Mouse (Mus musculus) myocyte (in vitro differentiated cells): ENCODE results near the gene Irf2bp2. TPM values are rescaled to one million over a fixed set of nuclear protein-coding genes. Genes with fewer than 3 reads are reported as not detected.

Source experiments
- H3K27me3 ChIP-seq: one replicate; pipeline ENCODE4 v1.6.1; 2011; ENCODE audit not compliant: control insufficient read depth, insufficient read depth, insufficient read length
- H3K36me3 ChIP-seq: one replicate; pipeline ENCODE4 v1.6.1; 2011; ENCODE audit not compliant: control insufficient read depth, insufficient read depth
- H3K4me2 ChIP-seq: one replicate; pipeline ENCODE4 v1.6.1; 2011; ENCODE audit warnings: low read depth, control low read depth
- H3K4me3 ChIP-seq: one replicate; pipeline ENCODE4 v1.5.1; 2011; ENCODE audit warnings: mild to moderate bottlenecking, control low read depth, moderate library complexity
- H3K79me2 ChIP-seq: one replicate; pipeline ENCODE4 v1.6.1; 2011; ENCODE audit not compliant: control insufficient read depth, insufficient read depth
- H3ac ChIP-seq: one replicate; pipeline ENCODE4 v1.6.1; 2011; ENCODE audit not compliant: control insufficient read depth, insufficient read length
- CEBPB ChIP-seq: IDR thresholded peaks from 2 replicates; pipeline ENCODE4 v1.6.1; 2011; ENCODE audit warnings: mild to moderate bottlenecking, moderate library complexity; ENCODE audit not compliant: poor library complexity, insufficient read depth, severe bottlenecking
- E2F4 ChIP-seq: IDR thresholded peaks from one replicate; pipeline ENCODE4 v1.6.1; 2011; ENCODE audit warnings: mild to moderate bottlenecking, control low read depth, moderate library complexity; ENCODE audit not compliant: insufficient read depth
- MAX ChIP-seq: IDR thresholded peaks from one replicate; pipeline ENCODE4 v1.6.1; 2011; ENCODE audit warnings: low read depth, mild to moderate bottlenecking, control low read depth
- MYOD1 ChIP-seq, 3 experiments: IDR thresholded peaks; one replicate each; pipeline ENCODE4 v1.6.1; 2011; ENCODE audit warnings: control low read depth in 2 of 3, low read depth in 2 of 3, mild to moderate bottlenecking in 2 of 3, moderate library complexity in 1 of 3; ENCODE audit not compliant: insufficient read length in 2 of 3, control insufficient read depth in 1 of 3
- MYOG ChIP-seq, 3 experiments: IDR thresholded peaks; one replicate each; pipeline ENCODE4 v1.6.1; 2011; ENCODE audit warnings: control low read depth in 2 of 3, low read depth in 2 of 3, mild to moderate bottlenecking in 2 of 3; ENCODE audit not compliant: insufficient read length in 2 of 3, control insufficient read depth in 1 of 3, insufficient read depth in 1 of 3
- POLR2A ChIP-seq: IDR thresholded peaks from one replicate; pipeline ENCODE4 v1.6.1; 2011; ENCODE audit warnings: low read depth, mild to moderate bottlenecking, control low read depth, moderate library complexity; ENCODE audit not compliant: insufficient read length
- POLR2AphosphoS2 ChIP-seq: IDR thresholded peaks from one replicate; pipeline ENCODE4 v1.6.1; 2011; ENCODE audit warnings: low read depth, control low read depth; ENCODE audit not compliant: insufficient read length
- REST ChIP-seq: IDR thresholded peaks from one replicate; pipeline ENCODE4 v1.6.1; 2011; ENCODE audit warnings: mild to moderate bottlenecking, control low read depth, moderate library complexity; ENCODE audit not compliant: insufficient read depth, insufficient read length
- SRF ChIP-seq: IDR thresholded peaks from one replicate; pipeline ENCODE4 v1.6.1; 2011; ENCODE audit warnings: low read depth; ENCODE audit not compliant: control insufficient read depth, insufficient read length
- TCF12 ChIP-seq: IDR thresholded peaks from one replicate; pipeline ENCODE4 v1.6.1; 2011; ENCODE audit warnings: mild to moderate bottlenecking, control low read depth; ENCODE audit not compliant: poor library complexity, insufficient read depth, severe bottlenecking
- TCF3 ChIP-seq: IDR thresholded peaks from one replicate; pipeline ENCODE4 v1.6.1; 2011; ENCODE audit warnings: low read depth, control low read depth; ENCODE audit not compliant: insufficient read length
- USF1 ChIP-seq: IDR thresholded peaks from one replicate; pipeline ENCODE4 v1.6.1; 2011; ENCODE audit warnings: low read depth, mild to moderate bottlenecking, control low read depth, moderate library complexity
- polyA plus RNA-seq: library from polyadenylated mRNA; unstranded; fragments of >200 nt; fragmentation: generic; extraction: Trizol; gene quantifications from one replicate; pipeline ENCODE4 v1.2.1, GENCODE M21; 2012; ENCODE audit warnings: missing spikeins

The Irf2bp2 gene
- polyA plus RNA-seq, 1 experiment = 16.8 TPM

DNA sequence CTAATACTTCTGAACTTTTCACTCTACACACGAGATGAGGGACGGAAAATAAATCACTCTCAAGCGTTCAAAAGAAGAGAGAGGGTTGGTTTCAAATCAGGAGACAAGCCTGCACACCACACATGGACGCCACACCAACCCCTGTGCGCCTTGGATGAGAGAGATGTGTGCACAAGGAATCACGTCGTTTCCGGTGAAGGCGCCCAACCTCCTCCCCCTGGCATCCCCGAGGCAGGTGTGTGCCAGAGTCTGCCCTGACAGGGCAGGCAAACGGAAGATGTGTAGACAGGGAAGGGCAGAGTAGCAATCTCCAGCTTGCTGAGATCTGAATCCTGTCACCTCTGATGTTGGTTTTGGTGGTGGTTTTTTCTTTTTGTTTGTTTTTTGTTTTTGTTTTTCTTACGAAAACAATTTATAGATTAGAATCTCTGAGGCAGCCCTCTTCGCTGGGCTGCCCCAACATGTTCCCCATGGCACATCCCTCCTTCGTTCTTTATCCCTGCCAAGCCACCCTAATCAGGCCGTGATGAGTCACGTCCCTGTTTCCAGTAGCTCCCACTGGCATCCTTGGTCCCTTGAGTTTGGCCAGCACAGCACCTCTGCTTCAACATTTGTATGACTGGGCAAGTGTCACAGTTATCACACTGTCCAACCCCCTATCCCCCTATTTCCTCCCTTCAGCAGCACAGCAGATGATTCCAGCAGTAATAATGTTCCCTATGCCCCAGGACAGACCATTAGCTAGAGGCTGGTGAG, 18.7 kb downstream of the Irf2bp2 start:
- TF ChIP-seq MYOD1 (IDR thresholded peaks at IDR 0.05; ENCODE audit: control insufficient read depth in 1 of 3, insufficient read length in 2 of 3, low read depth in 2 of 3) = no peak
- TF ChIP-seq CEBPB = no peak
- TF ChIP-seq USF1 = no peak
- no peak for TF ChIP-seq TCF12
- H3K36me3 ChIP-seq = no peaks in the 10 kb centered on the region
- H3K27me3 ChIP-seq = no peaks in the 10 kb centered on the region
- no peaks in the 10 kb centered on the region for H3K79me2 ChIP-seq
- H3K4me3 ChIP-seq = no peak overlapping the region
- peak overlapping the region; percentile 15 for H3K4me2 ChIP-seq
- no peak overlapping the region for H3ac ChIP-seq

DNA sequence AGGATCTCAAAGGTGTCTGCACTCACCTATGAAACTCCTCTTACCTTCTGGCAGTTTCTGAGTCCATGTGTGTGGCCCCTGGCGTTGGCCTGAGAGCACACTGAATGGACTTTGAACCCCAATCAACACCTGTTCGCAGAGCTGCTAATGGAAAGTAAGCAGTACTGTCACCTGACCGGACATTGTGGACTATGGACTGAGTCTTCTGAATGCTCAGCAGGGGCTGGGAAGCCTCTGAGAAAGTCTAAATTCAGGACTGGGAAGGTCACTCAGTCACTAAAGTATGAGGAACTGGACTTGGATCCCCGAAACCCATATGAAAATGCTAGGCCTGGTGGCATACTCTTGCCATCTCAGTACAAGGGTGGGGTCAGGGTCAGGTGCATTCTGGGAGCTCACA, 19.9 kb downstream of the Irf2bp2 start:
- Histone ChIP-seq H3K4me2 (no peak overlapping the region), H3K79me2 (no peaks in the 10 kb centered on the region), H3ac (no peak overlapping the region), H3K4me3 (no peak overlapping the region), H3K27me3 (no peaks in the 10 kb centered on the region), H3K36me3 (no peaks in the 10 kb centered on the region)
- TF ChIP-seq MYOD1 (IDR thresholded peaks at IDR 0.05; ENCODE audit: control insufficient read depth in 1 of 3, insufficient read length in 2 of 3, low read depth in 2 of 3) (no peak), POLR2A (no peak), TCF3 (no peak), SRF (no peak), REST (no peak)

DNA sequence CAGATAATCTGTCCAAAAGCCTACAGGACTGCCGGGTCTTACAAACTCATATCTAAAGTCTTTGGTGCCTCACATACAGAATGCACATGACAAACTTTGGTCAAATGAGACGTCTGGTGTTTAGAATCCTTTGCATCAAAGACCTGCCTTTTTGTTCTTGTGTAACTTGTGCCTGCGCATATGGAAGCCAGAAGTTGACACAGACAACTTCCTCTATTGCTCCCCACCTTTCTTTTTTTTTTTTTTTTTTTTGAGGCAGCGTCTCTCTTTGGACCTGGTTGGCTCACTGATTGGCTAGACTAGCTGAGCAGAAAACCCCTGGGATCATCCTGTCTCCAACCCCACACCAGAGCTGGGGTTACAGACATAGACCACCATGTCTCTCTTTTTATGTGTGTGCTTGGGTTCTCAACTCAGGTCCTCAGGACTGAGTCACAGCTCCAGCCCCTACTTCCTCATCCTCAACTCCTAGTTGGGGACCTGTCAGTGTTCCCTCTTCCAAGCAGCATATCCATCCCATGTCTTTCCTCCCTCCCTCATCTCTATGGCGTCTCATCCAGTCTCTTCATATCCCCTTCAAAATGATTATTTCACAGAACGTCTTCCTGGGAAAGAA, 20.6 kb downstream of the Irf2bp2 start:
- Histone ChIP-seq H3K4me3 (no peak overlapping the region), H3K79me2 (no peaks in the 10 kb centered on the region), H3ac (no peak overlapping the region), H3K4me2 (no peak overlapping the region), H3K27me3 (no peaks in the 10 kb centered on the region), H3K36me3 (no peaks in the 10 kb centered on the region)
- no peak for TF ChIP-seq E2F4

DNA sequence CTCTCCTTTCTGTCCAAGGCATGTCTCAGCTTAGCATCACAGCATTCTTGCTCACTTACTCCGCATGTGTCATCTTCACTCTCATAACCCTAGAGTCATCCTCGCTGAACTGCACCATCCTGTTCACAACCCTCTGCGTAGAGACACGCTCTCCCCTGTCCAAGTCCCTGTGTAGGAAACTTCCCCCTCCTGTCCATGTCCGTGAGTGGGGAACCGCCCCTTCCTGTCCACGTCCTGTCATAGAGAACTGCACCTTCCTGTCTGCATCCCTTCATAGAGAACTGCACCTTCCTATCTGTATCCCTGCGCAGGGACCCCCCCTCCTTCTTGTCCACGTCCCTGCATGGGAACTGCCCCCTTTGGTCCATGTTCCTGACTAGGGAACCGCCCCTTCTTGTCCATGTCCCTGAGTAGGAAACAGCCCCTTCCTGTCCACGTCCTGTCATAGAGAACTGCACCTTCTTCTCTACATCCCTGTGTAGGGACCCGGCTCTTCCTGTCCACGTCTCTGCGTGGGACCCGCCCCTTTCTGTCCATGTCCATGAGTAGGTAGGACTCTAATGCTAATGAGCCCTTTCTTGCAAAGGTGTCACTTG, 22.6 kb downstream of the Irf2bp2 start:
- Histone ChIP-seq H3K27me3 (no peaks in the 10 kb centered on the region), H3K4me3 (no peak overlapping the region), H3K79me2 (no peaks in the 10 kb centered on the region), H3K4me2 (no peak overlapping the region), H3ac (no peak overlapping the region), H3K36me3 (no peaks in the 10 kb centered on the region)
- TF ChIP-seq MYOG (IDR thresholded peaks at IDR 0.05; ENCODE audit: control insufficient read depth in 1 of 3, insufficient read depth in 1 of 3, insufficient read length in 2 of 3, low read depth in 2 of 3) (no peak), MAX (no peak), TCF3 (no peak), USF1 (no peak), REST (no peak), CEBPB (no peak), POLR2AphosphoS2 (no peak), POLR2A (no peak), E2F4 (no peak), MYOD1 (IDR thresholded peaks at IDR 0.05; ENCODE audit: control insufficient read depth in 1 of 3, insufficient read length in 2 of 3, low read depth in 2 of 3) (no peak), SRF (no peak), TCF12 (no peak)

DNA sequence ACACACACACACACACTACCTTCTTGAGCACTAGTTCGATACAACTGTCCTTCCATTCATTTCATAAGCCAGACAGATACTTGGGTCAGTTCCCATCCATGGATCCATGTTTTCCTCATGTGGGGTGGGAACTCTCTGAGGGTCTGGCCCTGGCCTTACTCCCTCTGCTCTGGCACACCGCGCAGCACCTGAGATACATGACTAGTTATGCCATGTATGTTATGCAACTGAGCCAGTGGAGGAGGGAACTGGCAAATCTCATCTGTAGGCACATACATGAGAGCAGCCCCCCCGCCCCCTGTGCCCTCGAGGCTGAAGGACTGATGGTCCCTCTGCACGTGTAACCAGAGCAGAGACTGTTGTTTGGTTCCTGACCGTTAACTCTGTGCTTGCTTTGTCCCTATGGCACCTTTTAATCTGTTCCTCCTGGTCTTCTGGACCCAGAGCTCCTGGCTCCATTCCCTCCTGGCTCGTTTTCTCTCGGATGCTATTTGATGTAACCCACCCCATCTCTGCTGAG, 23.2 kb downstream of the Irf2bp2 start:
- Histone ChIP-seq H3ac (no peak overlapping the region), H3K27me3 (no peaks in the 10 kb centered on the region), H3K79me2 (no peaks in the 10 kb centered on the region), H3K36me3 (no peaks in the 10 kb centered on the region), H3K4me2 (no peak overlapping the region), H3K4me3 (no peak overlapping the region)
- TF ChIP-seq REST (no peak), POLR2A (no peak), POLR2AphosphoS2 (no peak), TCF12 (no peak), MYOG (IDR thresholded peaks at IDR 0.05; ENCODE audit: control insufficient read depth in 1 of 3, insufficient read depth in 1 of 3, insufficient read length in 2 of 3, low read depth in 2 of 3) (no peak), E2F4 (no peak), USF1 (no peak), TCF3 (no peak), MAX (no peak), CEBPB (no peak), MYOD1 (IDR thresholded peaks at IDR 0.05; ENCODE audit: control insufficient read depth in 1 of 3, insufficient read length in 2 of 3, low read depth in 2 of 3) (no peak), SRF (no peak)
